Mouse (Mus musculus): ENCODE measurements around the gene Tmcc3.

Tmcc3 gene

DNA sequence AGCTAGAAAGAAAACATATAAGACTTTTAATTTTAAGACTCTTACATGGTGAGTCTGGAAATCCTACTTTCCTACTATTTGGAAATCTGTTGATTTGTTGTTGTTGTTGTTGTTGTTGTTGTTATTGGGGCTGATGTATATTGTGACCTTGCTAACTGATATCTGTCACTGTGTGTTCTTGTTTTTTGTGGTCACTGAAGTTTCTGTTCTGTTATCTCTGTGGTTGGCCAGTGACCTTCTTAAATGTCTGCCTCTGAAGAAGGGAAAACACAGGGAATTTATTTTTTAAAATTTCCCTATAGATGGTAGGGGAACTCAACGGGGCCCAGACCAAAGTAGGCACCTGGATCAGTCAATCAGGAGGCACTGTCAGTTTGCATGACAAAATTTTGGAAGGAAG is 48.9 kb downstream of the Tmcc3 start:
- DNase-seq (ENCODE audit: low spot score in 2 of 2): no peak

GRCm38 (mm10) chr10:94371293-94371692 is 59.5 kb downstream of the Tmcc3 start:
- no peak for DNase-seq (ENCODE audit: low spot score in 2 of 2)

- no peak for DNase-seq (ENCODE audit: low spot score in 2 of 2)
Measured at GRCm38 (mm10) chr10:94376941-94377340, 65.2 kb downstream of the Tmcc3 start.

- DNase-seq (ENCODE audit: low spot score in 2 of 2): peak in 1 of 2 experiments; percentile 9
Measured at GRCm38 (mm10) chr10:94377844-94378243, 66.1 kb downstream of the Tmcc3 start.

DNA sequence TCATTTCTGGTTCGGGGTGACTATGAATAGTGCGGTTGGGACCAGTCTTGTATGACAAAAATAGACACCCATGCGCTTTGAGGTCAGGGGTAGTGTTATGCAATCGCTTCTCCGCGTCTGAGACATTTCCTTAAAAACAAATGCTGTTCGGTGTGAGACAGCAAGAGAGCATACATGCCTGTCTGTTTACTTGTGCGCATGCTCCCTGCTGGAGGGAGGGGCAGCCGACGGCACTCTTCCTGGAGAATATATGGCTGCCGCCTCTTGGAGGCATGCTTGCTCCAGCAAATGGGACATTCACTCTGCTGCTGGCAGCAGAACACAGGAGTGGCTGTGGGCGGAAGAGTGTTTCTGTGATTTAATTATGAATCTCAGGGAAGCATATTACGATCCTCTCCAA is 66.6 kb downstream of the Tmcc3 start:
- DNase-seq (ENCODE audit: low spot score in 2 of 2): peak; percentile 78 to 85

DNA sequence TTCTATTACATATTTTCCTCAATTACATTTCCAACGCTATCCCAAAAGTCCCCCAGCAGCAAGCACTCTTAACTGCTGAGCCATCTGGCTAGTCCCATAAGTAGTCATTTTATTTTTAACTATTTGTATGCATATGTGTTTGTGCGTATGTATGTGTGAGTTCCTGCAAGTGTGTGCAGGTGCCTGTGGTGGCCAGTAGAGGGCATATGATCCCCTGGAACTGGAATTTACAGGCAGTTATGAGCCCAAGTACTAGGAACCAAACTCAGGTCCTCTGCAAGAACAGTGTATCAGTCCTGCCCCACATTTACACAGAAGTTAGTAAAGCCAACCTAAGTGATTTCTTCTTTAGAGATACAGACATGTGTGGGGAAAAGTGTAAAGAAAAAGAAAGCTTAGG is 68.3 kb downstream of the Tmcc3 start:
- no peak for DNase-seq (ENCODE audit: low spot score in 2 of 2)

DNA sequence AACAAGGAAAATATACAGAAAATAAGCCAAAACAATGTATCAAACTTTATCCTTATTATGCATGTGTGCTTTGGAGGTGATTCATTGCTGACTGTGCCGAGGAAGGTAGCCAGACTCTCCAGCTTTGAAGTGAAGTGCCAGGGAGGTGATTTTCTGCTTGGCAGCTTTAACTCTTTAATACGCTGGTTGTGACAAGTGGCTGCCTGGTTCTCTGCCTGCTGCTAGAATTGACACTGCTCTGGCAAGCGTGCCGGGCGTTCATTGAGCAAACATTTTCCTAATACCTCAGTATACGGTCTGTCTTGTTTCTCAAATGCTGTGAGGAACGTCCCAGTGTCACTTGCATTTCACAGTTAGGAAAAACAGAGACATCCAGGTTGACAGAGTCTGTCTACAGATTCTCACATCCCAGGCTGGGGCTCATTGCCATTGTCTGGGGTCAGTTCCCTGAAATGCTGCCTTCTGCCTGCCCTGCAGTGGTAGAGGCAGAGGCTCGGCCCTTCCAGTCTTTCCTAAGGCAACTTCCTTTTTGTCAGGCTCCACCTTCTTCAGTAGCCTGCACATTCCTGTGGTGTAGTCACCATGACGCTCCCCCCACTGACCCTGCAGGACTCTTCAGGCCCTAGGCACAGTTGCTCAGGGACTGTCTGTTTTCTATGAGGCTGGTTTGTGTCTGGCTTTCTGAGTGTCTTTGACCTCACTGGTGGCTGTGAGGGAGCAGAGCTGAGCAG is 69.1 kb downstream of the Tmcc3 start:
- peak in 1 of 2 experiments; percentile 15 for DNase-seq (ENCODE audit: low spot score in 2 of 2)

DNA sequence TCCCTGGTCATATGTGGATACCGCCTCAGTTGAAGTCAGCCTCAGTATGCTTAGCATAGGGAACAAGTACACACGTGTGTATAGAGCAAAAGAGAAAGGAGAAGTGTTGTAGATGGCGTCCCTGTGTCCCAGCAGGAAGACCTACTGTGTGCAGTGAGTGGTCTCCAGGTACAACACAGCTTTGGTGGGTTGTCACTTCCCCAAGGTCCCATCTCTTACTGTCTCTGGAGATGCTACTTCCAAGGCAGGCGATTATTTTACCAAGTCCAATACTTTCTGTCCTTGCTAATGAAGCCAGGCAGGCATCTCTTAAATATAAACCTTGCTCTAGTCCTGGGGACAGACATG is 69.6 kb downstream of the Tmcc3 start:
- no peak for DNase-seq (ENCODE audit: low spot score in 2 of 2)

DNA sequence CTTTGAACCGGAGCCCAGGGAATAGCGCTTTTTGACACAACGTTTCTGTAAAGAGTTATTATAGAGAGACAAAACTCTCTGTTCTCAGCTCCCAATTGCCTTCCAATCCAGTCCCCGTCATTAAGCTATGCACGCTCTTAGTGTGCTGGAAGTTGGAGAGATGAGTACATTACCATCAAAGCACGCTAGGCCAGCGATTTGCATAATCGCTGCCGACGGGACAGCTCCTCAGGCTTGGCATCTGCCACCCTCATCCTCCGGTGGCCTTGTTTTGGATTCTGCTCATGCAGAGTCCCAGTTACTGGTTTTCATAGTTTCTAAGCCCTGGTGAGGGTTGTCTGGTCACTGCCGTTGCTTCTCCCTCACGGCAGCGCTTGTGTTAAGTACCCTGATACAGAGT is 70.9 kb downstream of the Tmcc3 start:
- peak in 1 of 2 experiments; percentile 7 for DNase-seq (ENCODE audit: low spot score in 2 of 2)

DNA sequence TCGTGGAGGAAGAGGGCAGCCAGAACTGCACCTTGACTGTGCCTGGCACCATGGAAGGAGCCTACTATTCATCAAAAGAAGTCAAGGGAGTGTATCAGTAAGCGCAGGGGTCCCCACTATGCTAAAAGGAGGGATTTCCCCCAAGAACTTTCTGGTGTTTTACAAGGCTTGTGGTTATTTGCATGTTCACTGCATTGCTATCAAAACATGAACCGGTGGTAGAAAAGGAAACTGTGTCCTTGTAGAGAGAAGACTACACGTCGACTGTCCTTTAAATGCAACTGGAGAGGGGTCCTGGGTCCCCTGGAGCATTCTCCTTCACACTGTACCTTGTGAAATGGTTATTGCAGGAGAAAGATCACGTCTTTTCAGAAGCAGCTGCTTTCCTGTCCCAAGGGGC is 71.8 kb downstream of the Tmcc3 start:
- DNase-seq (ENCODE audit: low spot score in 2 of 2): no peak

- DNase-seq (ENCODE audit: low spot score in 2 of 2): no peak
Measured at GRCm38 (mm10) chr10:94389219-94389618, 77.5 kb downstream of the Tmcc3 start.

DNA sequence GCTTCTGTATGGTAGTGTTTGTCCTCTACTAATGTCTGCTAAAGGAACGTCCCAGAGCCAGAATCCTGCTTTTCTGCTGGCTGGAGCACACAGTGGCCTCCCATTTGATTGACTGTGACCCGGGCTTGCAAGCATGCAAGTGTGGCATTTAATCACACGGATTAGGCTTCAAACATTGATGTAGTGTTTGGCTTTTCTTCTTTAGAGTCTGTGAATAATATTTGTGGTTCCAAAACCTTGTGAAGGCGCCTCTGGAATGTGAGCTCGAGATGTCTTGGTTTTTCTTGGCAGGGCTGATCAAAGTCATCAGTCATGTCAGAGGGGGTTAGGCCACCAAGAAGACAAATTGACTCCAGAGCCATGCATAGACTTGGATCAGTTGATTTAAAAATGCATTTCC is 79.3 kb downstream of the Tmcc3 start:
- DNase-seq (ENCODE audit: low spot score in 2 of 2): no peak

GRCm38 (mm10) chr10:94394286-94394685 is 82.5 kb downstream of the Tmcc3 start:
- DNase-seq (ENCODE audit: low spot score in 2 of 2): no peak

DNA sequence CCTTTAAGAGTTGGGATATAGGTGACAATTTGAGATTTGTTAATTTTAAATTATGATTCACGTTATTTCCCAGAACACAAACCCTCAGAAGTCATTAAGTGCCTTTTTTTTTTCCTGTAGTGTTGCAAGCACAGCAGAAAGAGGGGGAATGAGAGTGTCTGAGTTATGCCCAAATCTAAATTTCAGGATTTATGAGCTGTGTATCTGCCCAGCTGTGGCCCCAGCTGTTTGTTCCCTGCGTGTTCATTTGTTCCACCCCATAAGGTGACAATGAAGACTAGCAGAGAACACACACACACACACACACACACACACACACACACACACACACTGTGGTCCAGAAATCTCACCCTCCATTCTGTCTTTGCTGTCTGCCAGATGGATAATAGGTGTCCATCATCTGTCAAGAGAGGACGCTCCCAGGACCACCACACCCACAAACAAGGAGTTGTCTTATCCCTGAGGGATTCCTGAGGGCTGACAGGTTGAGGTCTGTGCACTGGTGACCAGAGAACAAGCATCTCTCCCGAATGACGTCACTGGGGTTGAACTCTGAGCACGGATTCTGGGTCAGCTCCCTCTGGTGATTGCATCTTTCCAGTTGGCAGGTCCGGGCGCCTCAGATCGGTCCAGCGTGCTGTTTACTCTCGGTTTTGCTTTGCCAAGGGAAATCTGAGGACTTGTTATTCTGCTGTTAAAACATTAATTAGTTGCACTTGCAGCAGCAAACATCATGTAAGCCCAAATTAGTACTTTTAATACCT is 86.3 kb downstream of the Tmcc3 start:
- no peak for DNase-seq (ENCODE audit: low spot score in 2 of 2)

DNA sequence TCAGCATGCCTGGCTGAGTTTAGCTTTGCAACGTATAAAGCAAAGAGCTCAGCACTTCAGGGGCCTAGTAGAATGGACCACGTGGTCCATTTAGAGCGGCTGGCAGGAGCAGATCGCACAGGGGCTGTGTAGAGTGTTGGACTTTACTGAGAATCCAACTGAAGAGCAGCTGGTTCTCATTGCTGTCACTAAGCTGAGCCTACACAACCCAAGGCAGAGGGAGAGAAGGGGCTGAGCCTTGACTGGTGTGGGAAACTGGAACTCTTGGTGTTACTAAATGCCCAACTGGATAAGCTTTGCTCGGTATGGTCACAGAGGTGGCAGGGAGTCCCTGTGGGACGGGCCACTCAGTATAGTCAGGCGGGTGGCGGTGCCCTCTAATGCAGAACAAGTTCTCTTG is 89.1 kb downstream of the Tmcc3 start:
- DNase-seq (ENCODE audit: low spot score in 2 of 2): no peak

GRCm38 (mm10) chr10:94405456-94405855 is 93.7 kb downstream of the Tmcc3 start:
- DNase-seq (ENCODE audit: low spot score in 2 of 2): no peak

DNA sequence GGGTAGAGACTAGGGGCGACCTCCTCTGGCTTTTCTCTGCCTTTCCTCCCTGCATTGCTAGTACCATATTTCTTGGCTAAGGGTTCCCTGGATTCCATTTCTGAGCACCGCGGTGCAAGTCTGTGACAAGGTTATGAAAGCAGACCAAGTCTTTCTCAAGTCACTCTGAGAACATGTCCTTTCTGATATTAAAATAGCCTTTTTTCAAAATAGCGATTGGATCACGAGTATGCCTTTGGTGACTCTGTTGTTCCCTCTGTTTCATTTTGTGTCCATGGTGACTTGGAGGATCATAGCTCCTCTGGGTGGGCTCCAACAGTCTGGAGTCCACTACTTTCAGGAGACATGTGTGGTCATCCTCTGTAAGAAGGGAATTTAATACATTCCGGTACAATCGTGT is 95.1 kb downstream of the Tmcc3 start:
- no peak for DNase-seq (ENCODE audit: low spot score in 2 of 2)

DNA sequence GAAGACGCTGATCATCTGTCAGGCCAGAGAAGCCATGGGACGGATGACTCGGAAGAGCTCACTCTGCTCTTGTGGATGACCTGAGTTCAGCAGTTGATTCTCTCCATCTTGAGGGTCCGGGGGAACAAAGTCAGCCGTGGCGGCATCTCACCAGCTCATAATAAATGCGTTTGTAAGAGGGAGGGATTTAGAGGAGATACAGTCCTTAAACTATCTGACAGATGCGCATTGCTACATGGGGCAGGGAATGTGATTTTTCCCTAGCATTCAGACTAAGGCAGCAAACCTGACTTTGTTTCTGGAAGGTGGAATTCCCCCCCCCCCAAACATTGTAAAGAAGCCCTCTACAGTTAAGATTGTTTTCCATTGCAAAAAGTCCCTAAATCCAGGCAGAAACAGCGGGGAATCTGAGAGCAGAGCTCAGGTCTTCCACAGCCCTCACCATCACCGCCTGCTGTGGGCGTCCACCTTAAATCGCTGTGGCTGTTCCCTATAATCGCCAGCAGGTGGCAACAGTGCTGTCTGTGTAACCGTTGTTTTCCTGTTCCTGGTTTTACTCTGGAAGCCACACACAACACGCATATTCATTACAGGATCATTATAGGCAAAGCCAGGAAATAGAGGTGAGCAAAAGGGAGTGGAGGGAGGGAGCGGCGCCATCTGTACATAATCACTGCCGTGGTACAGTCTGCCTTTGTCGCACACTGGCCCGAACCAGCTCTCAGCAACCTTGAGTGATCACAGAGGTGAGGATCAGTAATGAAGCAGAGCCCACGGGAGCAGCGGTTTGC is 96.8 kb downstream of the Tmcc3 start:
- peak; percentile 63 to 82 for DNase-seq (ENCODE audit: low spot score in 2 of 2)

DNA sequence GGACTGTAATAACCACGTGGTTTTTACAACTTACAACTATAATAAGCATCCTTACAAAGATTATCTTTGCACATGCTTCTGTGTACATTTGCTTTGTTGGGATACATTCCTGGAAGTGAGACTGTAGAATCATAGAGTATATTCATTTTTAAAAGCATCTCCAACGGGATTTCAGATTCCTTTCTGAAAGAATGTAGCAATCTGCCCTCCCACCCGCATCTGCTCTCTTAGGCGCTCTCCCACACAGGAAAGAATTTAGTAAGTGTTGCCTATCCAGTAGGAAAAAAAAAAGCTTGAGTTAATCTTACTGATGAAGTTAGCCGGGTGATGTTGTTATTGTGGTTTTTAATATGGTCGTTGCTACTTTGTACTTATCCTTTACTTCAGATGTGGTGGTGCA is 97.9 kb downstream of the Tmcc3 start:
- DNase-seq (ENCODE audit: low spot score in 2 of 2): no peak

DNA sequence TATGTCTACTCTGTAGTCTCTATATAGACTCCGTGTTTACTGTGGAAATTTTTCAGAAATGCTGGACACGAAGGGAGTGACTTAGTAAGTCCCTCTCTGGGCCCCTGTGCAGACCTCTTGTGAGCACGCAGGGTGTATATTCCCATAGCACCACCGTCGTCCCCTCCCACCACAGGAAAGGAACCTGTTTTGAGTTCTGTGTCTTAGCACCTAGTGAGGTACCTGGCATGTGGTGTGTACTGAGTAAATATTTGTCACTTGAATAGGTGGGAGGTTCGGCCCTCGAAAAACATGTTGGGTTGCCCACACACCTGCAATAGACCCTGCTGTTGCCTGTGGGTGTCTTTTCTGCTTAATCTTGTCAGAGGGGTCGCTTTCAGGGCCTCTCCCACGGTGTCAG is 99.8 kb downstream of the Tmcc3 start:
- no peak for DNase-seq (ENCODE audit: low spot score in 2 of 2)

DNA sequence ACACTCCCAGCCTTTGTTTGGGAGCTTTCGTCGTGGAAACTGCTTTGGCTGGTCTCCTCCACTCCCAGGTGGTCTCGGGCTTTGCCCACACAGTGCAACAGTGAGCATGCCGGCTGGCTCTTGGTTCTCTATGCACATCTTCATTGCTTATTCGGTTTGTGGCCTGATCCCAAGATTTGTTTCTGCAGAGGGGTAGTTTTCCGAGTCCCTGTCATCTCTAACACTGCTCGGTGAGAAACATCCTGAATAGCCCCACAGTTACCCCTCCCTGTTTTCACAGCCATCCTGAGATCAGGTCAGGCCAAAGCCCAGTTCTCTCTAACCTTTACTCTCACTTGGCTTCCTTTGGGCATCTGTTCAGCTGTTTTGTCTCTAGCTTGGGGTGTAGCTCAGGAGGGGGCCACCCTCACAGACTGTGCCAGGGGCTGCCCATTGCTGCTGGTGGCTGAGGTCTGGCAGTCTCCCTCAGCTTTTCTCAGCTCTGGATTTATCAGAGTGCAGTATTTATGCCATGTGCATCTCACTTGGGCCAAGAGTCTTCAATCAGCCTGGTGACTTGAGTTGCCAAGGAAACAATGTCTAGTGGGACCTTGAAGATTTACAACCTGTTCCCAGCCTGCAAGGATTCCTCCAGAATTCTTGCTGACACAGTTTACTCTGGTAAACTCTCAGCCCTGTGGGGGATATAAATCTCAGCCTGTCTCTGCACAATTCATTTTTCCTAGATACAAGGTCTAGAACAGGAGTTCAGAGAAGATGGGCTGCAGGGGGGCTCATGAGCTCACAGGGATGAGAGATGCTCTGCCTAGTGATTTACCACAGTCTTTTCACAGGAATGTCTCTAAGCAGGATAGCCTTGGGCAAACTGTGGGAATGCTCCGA is 102.3 kb downstream of the Tmcc3 start:
- peak; percentile 38 to 43 for DNase-seq (ENCODE audit: low spot score in 2 of 2)
